Mouse (Mus musculus) embryonic facial prominence, embryonic 11.5 days (tissue): Measurements from ENCODE around the gene Gm17402. TPM values are rescaled to one million over a fixed set of nuclear protein-coding genes. Genes with fewer than 3 reads are reported as not detected.

Source experiments
- ATAC-seq: fragments of 200-750 bp; cut with Nextera tagmentation; replicated peaks from 2 replicates; pipeline ENCODE4 v1.8.0; 2017; ENCODE audit warnings: low read depth; ENCODE audit not compliant: insufficient number of reproducible peaks, low FRiP score, low TSS enrichment
- DNase-seq: peaks from one replicate; pipeline ENCODE4 v3.0.0-alpha.2; 2015; ENCODE audit warnings: low spot score
- H3K27ac ChIP-seq: fragments of 300-500 bp; sonication (generic); replicated peaks from 2 replicates; pipeline ENCODE4 v1.5.1; 2014; ENCODE audit warnings: mild to moderate bottlenecking, low read depth, low read length, control low read depth
- H3K27me3 ChIP-seq: fragments of 300-500 bp; sonication (generic); 2 replicates; pipeline ENCODE4 v1.6.1; 2014; ENCODE audit warnings: mild to moderate bottlenecking, low read length, moderate library complexity, mixed read lengths; ENCODE audit not compliant: control insufficient read depth, insufficient read depth
- H3K36me3 ChIP-seq: fragments of 300-500 bp; sonication (generic); replicated peaks from 2 replicates; pipeline ENCODE4 v1.6.1; 2014; ENCODE audit warnings: low read depth, mild to moderate bottlenecking, low read length, moderate library complexity, mixed read lengths; ENCODE audit not compliant: control insufficient read depth, insufficient read depth
- H3K4me1 ChIP-seq: fragments of 300-500 bp; sonication (generic); 2 replicates; pipeline ENCODE4 v1.6.1; 2014; ENCODE audit warnings: low read length, mixed read lengths; ENCODE audit not compliant: control insufficient read depth, insufficient read depth
- H3K4me2 ChIP-seq: fragments of 300-500 bp; sonication (generic); 2 replicates; pipeline ENCODE4 v1.6.1; 2014; ENCODE audit warnings: low read depth, mild to moderate bottlenecking, control low read depth, low read length, moderate library complexity
- H3K4me3 ChIP-seq: fragments of 300-500 bp; sonication (generic); 2 replicates; pipeline ENCODE4 v1.5.1; 2014; ENCODE audit warnings: low read depth, low read length, control low read depth
- H3K9ac ChIP-seq: fragments of 300-500 bp; sonication (generic); replicated peaks from 2 replicates; pipeline ENCODE4 v1.6.1; 2014; ENCODE audit warnings: mild to moderate bottlenecking, control low read depth, low read length
- H3K9me3 ChIP-seq: fragments of 300-500 bp; sonication (generic); replicated peaks from 2 replicates; pipeline ENCODE4 v1.6.1; 2016; ENCODE audit warnings: mild to moderate bottlenecking, low read length, inconsistent platforms, mixed read lengths; ENCODE audit not compliant: control insufficient read depth
- WGBS: fragments of 180-500 bp; shearing (Covaris S2); extraction: QIAGEN DNeasy Blood & Tissue Kit; methylation state at CpG from one replicate; pipeline ENCODE4 v1.1.7; 2014; 5-methylcytosine and 5-hydroxymethylcytosine counted together
- polyA plus RNA-seq: library from polyadenylated mRNA; unstranded; fragments of >200 nt; fragmentation: Nextera tagmentation; extraction: Ambion mirVana; gene quantifications from 2 replicates; pipeline ENCODE4 v1.2.1, GENCODE M21; 2014

Gm17402 gene
- polyA plus RNA-seq, 1 experiment from 2014 or later, result not detected

DNA sequence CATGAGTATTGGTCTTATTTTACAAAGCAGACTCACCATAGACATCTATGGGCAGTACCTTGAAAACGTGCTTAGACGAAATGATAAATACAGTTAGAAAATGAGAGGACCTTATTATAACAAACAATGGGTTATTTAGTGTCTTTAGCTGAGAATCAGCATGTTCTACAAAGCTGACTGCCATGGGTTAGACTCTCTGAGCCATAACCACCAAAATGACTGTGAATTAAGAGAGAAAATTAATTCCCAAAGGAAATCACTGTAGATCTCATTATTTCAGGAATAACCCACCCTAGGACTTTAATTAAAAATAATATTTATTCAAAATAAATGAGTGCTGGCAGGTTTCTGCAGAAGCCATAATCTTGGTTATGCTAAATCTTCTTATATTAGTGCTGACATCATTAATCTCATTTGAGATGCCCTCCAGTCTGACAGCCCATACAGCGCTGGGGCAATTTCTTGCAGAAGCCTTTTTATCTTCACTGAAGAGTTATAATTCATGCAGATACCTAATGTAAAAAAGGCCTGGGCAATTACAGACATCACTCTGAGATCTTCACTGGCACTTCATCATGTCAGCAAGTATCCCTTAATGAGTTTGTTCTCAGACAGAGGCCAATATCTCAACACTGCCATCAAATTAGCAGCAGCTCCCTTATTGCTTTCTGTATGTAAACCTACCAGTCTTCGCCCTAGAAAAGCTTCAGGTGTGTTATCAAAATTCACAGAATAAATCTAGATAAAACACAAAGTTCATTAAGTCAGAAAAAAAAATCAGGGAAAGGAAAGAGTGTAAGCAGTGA, 8.7 kb downstream of the Gm17402 start:
- H3K4me1 ChIP-seq, result no peaks in the 10 kb centered on the region
- WGBS, result 78% methylated on average over 4 of the region's 4 CpGs
- no peak overlapping the region for H3K27ac ChIP-seq
- ATAC-seq, result no peak
- H3K9ac ChIP-seq, result no peak overlapping the region
- H3K4me3 ChIP-seq, result no peak overlapping the region
- H3K36me3 ChIP-seq, result no peaks in the 10 kb centered on the region
- no peaks in the 10 kb centered on the region for H3K9me3 ChIP-seq
- H3K27me3 ChIP-seq, result no peaks in the 10 kb centered on the region
- no peak overlapping the region for H3K4me2 ChIP-seq
- DNase-seq, result no peak

DNA sequence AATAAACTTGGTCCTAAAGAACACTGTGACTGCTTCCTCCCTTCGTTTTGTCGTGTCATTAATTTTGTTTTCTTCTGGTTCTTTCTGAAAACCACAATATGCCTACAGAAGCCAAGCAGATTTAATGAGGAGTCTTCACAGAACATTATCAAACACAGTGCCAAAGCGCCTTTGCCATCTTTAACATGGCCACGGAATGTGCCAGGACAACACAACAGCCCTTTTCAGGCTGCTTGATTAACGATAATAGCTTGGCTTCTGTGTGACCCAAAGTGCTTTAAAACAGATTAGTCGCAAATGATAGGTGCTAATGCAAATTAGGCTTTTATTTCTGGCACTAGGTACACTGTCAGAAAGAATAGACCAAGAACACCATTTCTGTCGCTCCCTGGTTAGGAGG, 16.6 kb downstream of the Gm17402 start:
- no peak overlapping the region for H3K9ac ChIP-seq
- no peak for ATAC-seq
- no peak for DNase-seq
- no peaks in the 10 kb centered on the region for H3K36me3 ChIP-seq
- H3K27me3 ChIP-seq, result no peaks in the 10 kb centered on the region
- no peak overlapping the region for H3K4me2 ChIP-seq
- H3K4me3 ChIP-seq, result no peak overlapping the region
- H3K27ac ChIP-seq, result no peak overlapping the region
- no peaks in the 10 kb centered on the region for H3K9me3 ChIP-seq
- 84% methylated on average over 7 of the region's 7 CpGs for WGBS
- H3K4me1 ChIP-seq, result no peaks in the 10 kb centered on the region

- Histone ChIP-seq H3K27ac (no peak overlapping the region), H3K4me2 (no peak overlapping the region), H3K4me3 (no peak overlapping the region), H3K27me3 (no peaks in the 10 kb centered on the region), H3K4me1 (no peaks in the 10 kb centered on the region), H3K9ac (no peak overlapping the region), H3K9me3 (no peaks in the 10 kb centered on the region), H3K36me3 (no peaks in the 10 kb centered on the region)
- ATAC-seq (peak; percentile 62; the same call in 1 of the 2 replicates), DNase-seq (no peak)
- WGBS, result 85% methylated on average over 3 of the region's 3 CpGs
These were observed 22.2 kb downstream of the Gm17402 start for GRCm38 (mm10) chr3:67352763-67353149.

- ATAC-seq (0 out of 2 replicates have a peak, but pooled peaks have one; percentile 29), DNase-seq (peak; percentile 70)
- Histone ChIP-seq H3K27me3 (no peaks in the 10 kb centered on the region), H3K4me2 (no peak overlapping the region), H3K27ac (no peak overlapping the region), H3K9me3 (no peaks in the 10 kb centered on the region), H3K9ac (no peak overlapping the region), H3K4me1 (no peaks in the 10 kb centered on the region), H3K4me3 (no peak overlapping the region), H3K36me3 (no peaks in the 10 kb centered on the region)
- WGBS, result 42% methylated on average over 5 of the region's 5 CpGs
These were observed 22.7 kb downstream of the Gm17402 start for GRCm38 (mm10) chr3:67352128-67352762.

DNA sequence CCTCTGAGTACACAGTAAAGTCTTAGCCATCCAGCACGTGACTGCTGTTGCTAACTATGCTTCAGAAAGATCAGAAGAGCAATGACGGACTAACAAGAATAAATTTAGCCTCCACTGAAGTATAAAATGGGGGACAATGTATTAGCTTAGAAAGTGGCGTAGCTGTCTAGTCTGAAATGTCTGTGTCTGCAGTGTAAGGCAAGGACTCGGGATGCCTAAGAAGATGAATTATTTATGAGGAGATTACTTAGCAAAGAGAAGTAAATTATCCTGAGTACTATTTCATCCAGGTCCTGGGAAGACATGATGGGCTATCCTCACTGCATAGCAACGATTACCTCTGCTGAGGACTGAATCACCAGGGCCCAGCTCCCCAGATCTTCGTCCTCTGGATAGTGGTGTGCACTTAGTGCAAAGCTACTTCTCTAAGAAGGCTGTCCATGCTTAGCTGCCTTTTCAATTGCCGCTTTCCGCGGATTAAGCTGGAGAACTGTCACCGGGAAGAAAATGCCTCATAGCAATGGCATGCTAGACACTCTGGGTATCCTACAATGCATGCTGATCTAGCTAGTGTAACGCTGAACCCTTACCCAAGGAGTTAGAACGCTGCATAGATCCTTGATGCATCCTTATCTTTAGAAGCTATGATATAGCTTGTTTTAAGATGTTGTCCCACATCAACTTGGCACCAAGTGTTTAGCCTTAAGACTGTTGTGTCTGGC, 23.4 kb downstream of the Gm17402 start:
- no peaks in the 10 kb centered on the region for H3K36me3 ChIP-seq
- H3K27ac ChIP-seq, result no peak overlapping the region
- no peak overlapping the region for H3K4me3 ChIP-seq
- no peaks in the 10 kb centered on the region for H3K9me3 ChIP-seq
- DNase-seq (no peak), ATAC-seq (no peak)
- H3K9ac ChIP-seq, result no peak overlapping the region
- no peak overlapping the region for H3K4me2 ChIP-seq
- 82% methylated on average over 12 of the region's 12 CpGs for WGBS
- H3K27me3 ChIP-seq, result no peaks in the 10 kb centered on the region
- no peaks in the 10 kb centered on the region for H3K4me1 ChIP-seq

DNA sequence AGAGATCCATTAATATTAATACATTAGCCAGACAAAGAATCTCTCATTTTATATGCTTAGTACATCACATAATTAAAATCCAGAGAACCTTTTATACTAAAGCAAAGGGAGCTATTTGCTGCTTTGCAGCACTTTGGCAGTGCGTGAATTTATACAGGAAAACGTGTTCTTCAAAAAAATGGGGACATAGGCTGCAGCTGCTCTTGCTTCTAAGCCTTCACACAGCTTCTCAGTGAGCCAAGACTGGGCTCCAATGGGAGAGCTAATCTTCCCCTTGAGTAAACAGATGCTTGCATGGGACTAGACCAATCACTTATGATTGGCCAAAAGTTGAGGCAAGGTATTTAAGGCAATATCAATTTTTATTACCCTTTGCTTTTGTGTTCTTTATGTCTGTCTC, 28.3 kb downstream of the Gm17402 start:
- no peak overlapping the region for H3K4me3 ChIP-seq
- ATAC-seq, result no peak
- WGBS, result 72% methylated on average over 2 of the region's 2 CpGs
- H3K4me2 ChIP-seq, result no peak overlapping the region
- no peak overlapping the region for H3K27ac ChIP-seq
- H3K36me3 ChIP-seq, result no peaks in the 10 kb centered on the region
- DNase-seq, result no peak
- H3K9ac ChIP-seq, result no peak overlapping the region
- H3K4me1 ChIP-seq, result no peaks in the 10 kb centered on the region
- H3K27me3 ChIP-seq, result no peaks in the 10 kb centered on the region
- no peaks in the 10 kb centered on the region for H3K9me3 ChIP-seq

DNA sequence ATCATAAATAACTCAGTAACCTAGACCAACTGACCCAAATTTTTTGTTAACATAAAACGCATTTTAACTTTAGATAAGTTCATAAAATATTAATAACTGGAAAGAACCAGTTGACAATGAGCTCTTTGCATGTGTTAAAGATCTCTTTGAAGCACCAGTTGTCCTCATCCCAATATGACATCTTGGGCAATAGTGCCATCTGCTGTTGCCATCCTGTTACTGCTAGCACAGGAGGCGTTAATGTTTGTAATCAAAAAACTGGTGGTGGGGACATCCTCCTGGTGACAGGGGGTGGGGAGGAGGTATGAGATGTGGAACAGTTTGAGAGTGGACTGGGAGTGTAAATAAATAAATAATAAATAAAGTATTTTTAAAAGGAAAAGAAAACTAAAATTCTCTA, 30.4 kb downstream of the Gm17402 start:
- no peak overlapping the region for H3K4me2 ChIP-seq
- WGBS, result 4% methylated on average over 2 of the region's 2 CpGs

More for the DNA sequence above, 30.4 kb downstream of the Gm17402 start:
- H3K9ac ChIP-seq, result no peak overlapping the region
- no peaks in the 10 kb centered on the region for H3K27me3 ChIP-seq
- H3K4me1 ChIP-seq, result no peaks in the 10 kb centered on the region
- no peak for ATAC-seq
- no peaks in the 10 kb centered on the region for H3K9me3 ChIP-seq
- no peaks in the 10 kb centered on the region for H3K36me3 ChIP-seq
- peak; percentile 70 for DNase-seq
- H3K27ac ChIP-seq, result no peak overlapping the region
- no peak overlapping the region for H3K4me3 ChIP-seq
